Mouse (Mus musculus) cortical plate, adult 2 months (tissue): ENCODE measurements at regions not wholly inside any gene's neighbourhood (a gene's known extent, or its start where the extent isn't known, plus 50 kb on each side); places are given as distances from the start of the nearest gene placed in this dataset.

Source experiments
- CTCF ChIP-seq: fragments of 200-500 bp; IDR thresholded peaks from 2 replicates; pipeline ENCODE4 v1.5.1; 2011; ENCODE audit warnings: mild to moderate bottlenecking, control low read depth, low read length; ENCODE audit not compliant: insufficient read depth; ENCODE audit errors: extremely low read depth
- POLR2A ChIP-seq: fragments of 200-500 bp; IDR thresholded peaks from 2 replicates; pipeline ENCODE4 v1.6.1; 2011; ENCODE audit warnings: mild to moderate bottlenecking, low read length, control low read depth; ENCODE audit not compliant: insufficient read depth; ENCODE audit errors: extremely low read depth

DNA sequence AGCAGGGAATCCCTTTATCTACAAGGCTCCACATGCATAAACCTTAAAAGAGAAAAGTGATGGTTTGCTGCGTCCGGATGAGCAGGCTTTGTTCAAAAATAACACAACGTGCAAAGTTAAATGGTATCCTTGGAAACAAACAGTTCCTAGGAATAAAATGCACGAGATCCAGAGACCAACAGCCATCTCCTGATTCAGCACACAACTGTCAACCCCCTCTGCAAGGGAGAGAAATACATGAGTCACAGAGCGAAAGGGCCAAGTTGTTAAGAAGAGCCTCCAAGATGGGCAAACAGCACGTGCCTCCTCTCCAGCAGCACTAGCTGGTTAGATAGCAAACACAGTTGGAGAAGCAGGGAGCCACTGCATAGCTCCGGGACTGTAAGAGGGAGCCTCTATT lies 61.2 kb upstream of the Coro2b start:
- no peak for TF ChIP-seq CTCF
- no peak for TF ChIP-seq POLR2A
